Mouse (Mus musculus) CD4-positive, CD25-positive, alpha-beta regulatory T cell, adult 2 months (primary cell): ENCODE measurements around the gene Ldlrad3.

ENCODE experiments used
- DNase-seq: peaks from one replicate; pipeline ENCODE4 v3.0.0-alpha.2; 2012; ENCODE audit warnings: low read depth, low spot score

Gene Ldlrad3

GRCm38 (mm10) chr2:102003776-102004264 lies 182.4 kb downstream of the Ldlrad3 start:
- DNase-seq, result no peak

- DNase-seq, result no peak
Observed at GRCm38 (mm10) chr2:102002974-102003775, 183.0 kb downstream of the Ldlrad3 start.

DNA sequence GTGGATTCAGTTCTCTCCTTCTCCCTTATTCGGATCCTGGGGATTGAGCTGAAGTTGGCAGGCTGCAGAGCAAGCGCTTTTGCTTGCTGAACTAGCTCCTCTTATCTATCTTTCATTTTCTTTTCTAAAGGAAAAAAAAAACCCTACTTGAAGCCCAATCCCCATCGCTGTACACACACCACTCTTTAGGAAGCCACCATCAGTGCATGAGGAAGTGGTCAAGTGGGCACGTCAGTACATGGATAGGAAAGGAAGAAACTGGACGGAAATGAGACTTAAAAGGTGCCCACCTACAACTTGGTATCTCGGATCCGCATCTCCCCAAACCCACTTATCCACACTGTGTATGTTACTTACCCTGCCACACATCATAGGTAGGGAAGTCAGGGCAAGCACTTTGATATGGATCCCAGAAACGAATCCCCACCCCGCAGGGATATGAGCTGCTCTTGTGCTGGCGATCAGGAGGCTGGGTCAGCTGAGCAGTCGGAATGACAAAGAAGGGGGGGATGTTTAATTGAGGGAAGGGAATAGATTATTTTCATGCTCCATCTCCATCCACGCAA lies 183.7 kb downstream of the Ldlrad3 start:
- DNase-seq, result no peak

GRCm38 (mm10) chr2:102001661-102002060 lies 184.5 kb downstream of the Ldlrad3 start:
- no peak for DNase-seq

DNA sequence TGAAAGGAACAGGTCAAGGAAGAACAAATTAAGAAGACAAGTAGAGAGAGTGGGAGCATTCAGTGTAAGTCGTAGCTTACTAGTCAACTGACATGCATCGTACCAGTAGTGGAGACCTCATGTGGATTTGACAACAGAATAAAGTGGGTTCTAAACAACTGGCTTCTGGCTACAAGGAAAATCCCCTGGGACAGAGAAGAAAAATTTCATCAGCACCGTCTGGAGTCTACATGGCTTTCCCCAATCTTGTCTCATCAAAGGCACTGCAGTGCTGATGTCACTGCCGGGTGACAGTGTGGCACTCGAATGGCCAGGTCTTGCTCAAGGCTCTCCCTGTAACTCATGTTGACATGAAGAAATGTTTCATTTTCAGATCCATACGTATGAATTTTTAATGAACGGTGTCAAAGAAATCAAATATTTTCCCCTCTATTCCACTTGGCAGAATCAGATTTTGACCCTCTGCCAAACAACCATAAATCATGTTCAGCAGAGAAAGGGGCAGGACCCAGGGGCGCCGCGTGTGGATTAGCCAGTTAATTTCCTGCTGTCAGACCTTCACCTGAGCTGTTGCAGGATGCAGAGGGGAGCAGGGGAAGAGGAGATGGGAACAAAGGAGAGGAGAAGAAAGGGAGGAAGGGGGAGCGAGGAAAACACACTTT lies 187.1 kb downstream of the Ldlrad3 start:
- DNase-seq, result no peak

- DNase-seq, result no peak
Observed at GRCm38 (mm10) chr2:101997013-101997412, 189.2 kb downstream of the Ldlrad3 start.

DNA sequence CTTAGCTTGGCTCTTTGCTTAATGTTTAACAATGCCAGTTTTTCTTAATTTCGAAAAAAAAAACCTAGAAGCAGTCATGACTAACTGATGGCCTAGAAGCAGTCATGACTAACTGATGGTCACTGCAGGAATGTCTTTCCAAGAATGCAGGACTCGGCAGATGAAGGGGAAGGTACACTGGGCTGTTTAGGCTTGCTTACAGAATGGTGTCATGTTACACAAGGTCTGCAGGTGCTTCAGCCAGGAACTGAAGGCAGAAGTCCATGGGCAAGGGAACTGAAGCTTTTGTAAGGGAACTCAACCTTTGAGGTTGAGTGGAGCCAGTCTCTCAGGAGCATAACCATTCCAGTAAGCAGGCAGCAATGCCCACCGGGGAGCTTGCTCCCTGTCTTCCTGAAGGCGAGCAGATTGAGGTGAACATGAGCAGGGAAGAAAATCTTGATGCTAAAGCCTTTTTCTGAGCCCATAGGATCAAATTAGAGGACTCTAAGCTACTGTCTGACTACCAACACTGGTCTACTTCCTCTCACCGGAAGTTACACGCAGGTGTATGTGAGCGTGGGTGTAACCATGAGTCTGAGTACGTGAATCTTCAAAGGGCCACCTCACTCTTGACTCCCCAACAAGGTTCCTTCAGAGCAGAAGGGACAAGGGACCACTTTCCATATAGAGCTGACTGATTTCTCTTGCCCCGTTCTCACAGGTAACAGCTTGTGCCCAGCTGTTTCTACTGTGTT lies 193.4 kb downstream of the Ldlrad3 start:
- peak; percentile 87 for DNase-seq

GRCm38 (mm10) chr2:101991726-101992125 lies 194.5 kb downstream of the Ldlrad3 start:
- peak; percentile 61 for DNase-seq

DNA sequence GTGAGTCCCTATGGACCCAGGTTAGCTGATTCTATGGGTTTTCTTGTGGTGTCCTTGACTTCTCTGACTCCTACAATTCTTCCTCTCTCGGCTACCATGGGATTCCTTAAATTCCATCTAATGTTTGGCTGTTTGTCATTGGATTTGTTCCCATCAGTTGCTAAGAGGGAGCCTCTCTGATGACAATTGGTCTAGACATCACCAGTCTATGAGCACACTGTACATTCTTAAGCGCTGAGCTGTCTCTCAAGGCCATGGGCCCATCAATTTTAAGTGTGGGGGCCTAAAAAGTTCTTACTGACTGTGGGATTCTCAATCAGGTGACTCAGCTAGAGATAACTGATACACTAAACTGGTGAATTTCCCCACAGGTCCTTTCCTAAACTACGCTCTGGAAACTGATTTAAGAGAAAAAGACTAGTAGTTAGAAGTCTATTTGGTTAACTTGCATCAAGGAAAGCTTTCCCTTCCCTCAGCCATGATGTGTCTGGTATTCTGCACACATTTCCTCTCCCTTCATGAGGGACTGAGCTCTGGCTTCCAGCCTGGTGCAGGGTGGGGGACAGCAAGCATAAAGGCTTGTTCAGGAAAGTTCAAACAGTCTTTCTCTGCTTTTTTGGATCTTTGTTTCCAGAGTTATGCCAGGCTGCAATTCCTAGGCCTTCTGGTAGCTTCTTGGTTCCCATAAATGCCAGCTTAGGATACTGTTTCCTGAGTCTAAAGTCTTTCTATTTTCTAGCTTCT lies 199.7 kb downstream of the Ldlrad3 start:
- no peak for DNase-seq

GRCm38 (mm10) chr2:101983853-101984543 lies 202.2 kb downstream of the Ldlrad3 start:
- DNase-seq, result no peak

- DNase-seq, result peak; percentile 35
Observed at GRCm38 (mm10) chr2:101983082-101983852, 202.9 kb downstream of the Ldlrad3 start.

DNA sequence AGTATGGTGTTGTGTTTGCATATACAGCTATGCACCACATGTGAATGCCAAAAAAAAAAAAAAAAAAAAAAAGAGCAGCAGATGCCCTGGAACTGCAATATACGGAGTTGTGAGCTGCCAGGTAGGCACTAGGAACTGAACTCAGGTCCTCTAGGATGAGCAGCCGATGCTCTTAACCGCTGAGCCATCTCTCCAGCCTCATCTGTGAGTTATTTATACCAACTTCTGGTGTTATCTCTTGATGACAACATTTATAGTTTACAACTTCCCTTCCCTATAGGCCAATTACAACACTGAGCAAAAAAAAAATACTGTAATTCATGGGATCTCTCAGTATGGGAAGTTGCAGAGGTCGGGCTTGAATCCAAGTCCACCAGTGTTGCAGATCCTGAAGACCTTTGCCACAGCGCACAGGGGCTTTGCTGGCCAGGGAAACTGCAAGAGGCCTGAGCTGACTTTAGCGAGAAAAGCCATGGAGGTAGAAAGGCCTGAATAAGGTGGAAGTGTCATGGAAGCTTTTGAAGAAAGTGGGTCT lies 204.2 kb downstream of the Ldlrad3 start:
- DNase-seq, result no peak

DNA sequence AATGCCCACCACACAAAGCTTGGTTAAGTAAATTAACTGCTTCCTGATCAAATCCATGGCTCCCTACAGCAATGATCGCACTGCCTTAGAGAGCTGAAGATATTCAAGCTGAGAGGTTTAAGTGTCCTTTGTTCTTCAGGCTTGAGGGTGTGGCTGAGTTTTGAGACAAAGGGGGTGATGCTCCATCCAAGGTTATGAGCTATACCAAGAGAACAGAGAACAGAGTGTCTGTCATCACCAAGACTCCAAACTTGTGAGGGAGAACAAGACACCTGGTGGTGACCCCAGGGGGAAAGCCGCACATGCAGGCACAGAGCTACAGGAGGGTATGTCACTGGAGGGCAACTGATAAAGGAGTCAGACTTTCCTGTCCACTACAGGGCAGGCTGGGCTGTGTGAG lies 205.0 kb downstream of the Ldlrad3 start:
- DNase-seq, result no peak

DNA sequence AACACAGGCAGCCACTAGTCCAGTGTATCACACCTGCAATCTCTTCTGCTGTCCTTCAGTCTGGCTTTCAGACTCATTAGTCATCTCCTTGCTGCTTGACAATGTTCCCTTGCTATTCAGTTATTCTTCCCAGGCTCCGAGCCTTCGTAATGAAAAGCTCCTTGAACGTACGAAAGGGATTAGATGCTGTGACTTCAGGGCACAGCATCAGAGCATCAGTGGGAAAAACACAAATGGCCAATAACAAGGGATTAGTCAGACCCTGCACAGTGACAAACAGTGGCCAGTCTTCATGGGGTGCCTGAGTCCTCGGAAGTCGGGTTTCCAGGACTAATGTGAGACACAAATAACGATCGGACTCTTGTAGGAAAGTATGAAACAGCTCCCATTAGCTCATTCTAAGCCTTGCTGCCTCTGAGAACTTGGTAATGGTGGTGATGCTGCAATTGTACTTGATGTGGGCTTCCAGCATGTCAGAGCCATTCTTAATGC lies 205.7 kb downstream of the Ldlrad3 start:
- no peak for DNase-seq

DNA sequence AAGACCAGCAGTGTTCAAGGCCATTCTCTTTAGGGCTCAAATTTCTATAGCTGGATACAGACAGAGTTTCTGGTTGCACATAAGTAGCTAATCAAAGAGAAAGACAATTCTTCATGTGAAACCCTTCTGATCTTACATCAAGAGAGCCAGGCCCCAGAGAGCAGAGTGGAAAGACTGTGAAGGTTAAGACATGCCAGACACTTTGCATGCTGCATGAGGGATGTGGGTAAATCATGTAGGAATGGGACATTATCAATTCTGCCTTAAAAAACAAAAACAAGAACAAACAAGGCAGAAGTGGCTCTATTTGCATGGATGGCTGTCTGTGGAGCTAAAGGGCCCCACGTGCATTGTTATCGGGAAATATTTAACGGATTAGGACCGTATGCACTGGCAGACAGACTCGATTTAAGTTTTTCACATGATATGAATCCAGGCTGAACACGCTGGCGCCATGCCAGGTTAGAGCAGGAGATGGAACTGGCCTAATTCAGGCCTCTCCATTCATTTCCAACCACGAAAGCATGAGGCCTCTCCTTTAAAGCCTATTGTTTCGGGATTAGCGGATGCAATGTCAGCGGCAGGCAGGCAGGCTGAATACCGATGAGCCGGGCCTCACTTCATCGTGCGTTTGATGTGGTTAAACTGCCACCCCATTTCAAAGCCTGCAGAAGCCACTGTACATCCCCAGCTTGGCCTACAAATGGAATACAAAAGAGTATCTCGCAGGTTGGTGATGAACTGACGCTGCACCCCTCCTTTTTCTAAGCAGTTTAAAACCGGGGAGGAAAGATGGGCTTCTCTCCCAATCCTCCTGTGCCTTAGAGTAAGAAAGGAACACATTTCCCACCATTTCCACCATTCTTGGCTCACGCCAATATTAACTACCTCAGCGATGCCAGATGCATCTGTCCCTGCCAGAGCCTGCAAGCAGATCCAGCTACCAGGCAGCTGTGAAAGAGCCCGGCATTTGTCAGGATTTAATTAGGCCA lies 207.4 kb downstream of the Ldlrad3 start:
- DNase-seq, result peak; percentile 78

DNA sequence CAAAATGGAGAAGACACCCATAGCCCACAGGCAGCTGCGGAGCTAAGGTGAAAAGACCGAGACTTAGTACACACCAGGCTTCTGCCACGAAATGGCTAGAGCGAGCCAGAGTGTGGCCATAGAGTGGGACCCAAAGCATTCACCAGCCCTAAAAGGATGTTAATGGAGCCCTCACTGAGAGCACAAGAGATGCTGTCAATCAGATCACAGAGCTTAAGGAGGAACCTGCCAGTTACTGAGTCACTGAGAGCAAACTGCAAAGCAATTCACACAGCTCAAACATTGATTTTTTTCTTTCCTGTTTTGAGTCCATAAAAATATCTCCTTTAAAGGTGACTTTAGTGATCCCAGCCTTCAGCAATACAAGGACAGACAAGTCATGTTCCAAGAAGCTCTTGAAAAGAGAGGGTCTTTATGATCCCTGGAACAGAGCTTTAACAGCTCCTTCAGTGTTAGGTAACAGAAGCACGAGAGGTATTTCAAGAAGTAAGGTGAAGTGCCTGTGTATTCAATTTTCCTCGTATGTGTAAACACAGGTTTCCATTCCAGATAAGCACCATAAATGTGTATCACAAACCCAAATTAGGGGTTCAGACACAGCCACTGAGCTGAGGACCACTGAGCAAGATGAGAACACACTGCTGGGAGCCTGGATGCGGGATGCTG lies 209.7 kb downstream of the Ldlrad3 start:
- DNase-seq, result no peak

DNA sequence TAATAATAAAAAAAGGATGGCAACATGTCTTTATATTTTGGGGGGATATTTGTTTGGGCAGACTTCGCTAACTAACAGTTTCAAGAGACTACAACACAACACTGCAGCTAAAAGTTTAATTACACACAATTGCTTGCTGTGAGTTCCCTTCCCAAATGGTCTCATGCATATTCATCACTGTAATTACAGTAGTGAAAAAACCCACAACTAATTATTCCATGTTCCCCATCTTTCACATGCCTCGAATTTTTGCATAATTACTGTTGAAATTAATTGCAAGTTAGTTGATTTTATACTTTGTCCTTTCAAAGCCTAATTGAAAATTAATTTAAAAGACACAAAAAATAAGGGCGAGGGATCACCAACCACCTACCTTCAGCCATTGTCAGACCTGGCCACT lies 212.4 kb downstream of the Ldlrad3 start:
- DNase-seq, result no peak

DNA sequence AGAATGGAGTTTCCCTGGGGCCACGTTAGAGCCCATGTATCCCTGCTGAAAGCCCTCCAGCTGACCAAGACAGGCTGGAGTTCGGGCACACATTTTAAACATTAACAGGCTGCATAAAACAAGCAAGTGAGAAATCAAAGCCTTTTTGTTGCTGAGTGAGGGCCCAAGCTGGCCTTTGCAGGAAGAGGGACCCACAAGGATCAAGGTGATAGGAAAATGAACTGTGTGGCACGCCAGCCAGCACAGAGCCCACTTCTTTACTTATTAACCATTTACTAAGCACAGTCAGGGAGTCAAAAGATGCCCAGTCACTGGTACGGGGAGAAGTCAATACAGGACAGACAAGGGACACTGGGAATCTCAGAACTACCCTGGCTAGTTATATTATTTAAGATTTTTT lies 218.6 kb downstream of the Ldlrad3 start:
- no peak for DNase-seq
